Mouse (Mus musculus) MEL (cell line): ENCODE results near the gene D8Ertd738e. TPM values are rescaled to one million over a fixed set of nuclear protein-coding genes. Genes with fewer than 3 reads are reported as not detected.

Experiments used
- DNase-seq: peaks from one replicate; pipeline ENCODE4 v3.0.0; 2011; ENCODE audit warnings: low read depth, low spot score
- H3K27ac ChIP-seq: 2 replicates; pipeline ENCODE4 v1.5.1; 2012; ENCODE audit warnings: low read depth, mild to moderate bottlenecking, control low read depth, low read length, moderate library complexity; ENCODE audit not compliant: control insufficient read depth
- H3K27me3 ChIP-seq, 2 experiments: fragments of 150-350 bp in 1 of 2; sonication (generic) in 1 of 2; 2 replicates each; pipeline ENCODE4 v1.6.1; 2012; ENCODE audit warnings: low read length in 2 of 2, mild to moderate bottlenecking in 2 of 2, improper control_type of control experiment in 1 of 2, moderate library complexity in 1 of 2; ENCODE audit not compliant: insufficient read depth in 2 of 2, control insufficient read depth in 1 of 2
- H3K36me3 ChIP-seq, 2 experiments: 2 replicates each; pipeline ENCODE4 v1.6.1; 2012 to 2014; ENCODE audit warnings: low read length in 2 of 2, improper control_type of control experiment in 1 of 2, inconsistent platforms in 1 of 2, mild to moderate bottlenecking in 1 of 2; ENCODE audit not compliant: insufficient read depth in 2 of 2, control insufficient read depth in 1 of 2
- H3K4me1 ChIP-seq, 2 experiments: fragments of 150-350 bp in 1 of 2; sonication (generic) in 1 of 2; 2 replicates each; pipeline ENCODE4 v1.6.1; 2012; ENCODE audit warnings: low read length in 2 of 2, improper control_type of control experiment in 1 of 2, mild to moderate bottlenecking in 1 of 2; ENCODE audit not compliant: insufficient read depth in 2 of 2, control insufficient read depth in 1 of 2
- H3K4me3 ChIP-seq, 2 experiments: fragments of 150-350 bp in 1 of 2; sonication (generic) in 1 of 2; 2 replicates each; pipeline ENCODE4 v1.5.1; 2012; ENCODE audit warnings: low read depth in 2 of 2, low read length in 2 of 2, mild to moderate bottlenecking in 2 of 2, moderate library complexity in 2 of 2, control low read depth in 1 of 2, improper control_type of control experiment in 1 of 2; ENCODE audit not compliant: control insufficient read depth in 1 of 2, insufficient read depth in 1 of 2
- H3K79me2 ChIP-seq: 2 replicates; pipeline ENCODE4 v1.6.1; 2012; ENCODE audit warnings: mild to moderate bottlenecking, low read length, moderate library complexity; ENCODE audit not compliant: control insufficient read depth, poor library complexity, insufficient read depth
- H3K9ac ChIP-seq: 2 replicates; pipeline ENCODE4 v1.6.1; 2012; ENCODE audit warnings: low read depth, mild to moderate bottlenecking, control low read depth, low read length, moderate library complexity; ENCODE audit not compliant: control insufficient read depth, poor library complexity, severe bottlenecking
- H3K9me3 ChIP-seq: fragments of 150-350 bp; sonication (generic); replicated peaks from 2 replicates; pipeline ENCODE4 v1.6.1; 2012; ENCODE audit warnings: mild to moderate bottlenecking, low read length, improper control_type of control experiment, moderate library complexity; ENCODE audit not compliant: insufficient read depth
- BHLHE40 ChIP-seq: IDR thresholded peaks from 2 replicates; pipeline ENCODE4 v1.6.1; 2012; ENCODE audit warnings: low read depth, mild to moderate bottlenecking, inconsistent platforms, low read length, improper control_type of control experiment, borderline replicate concordance
- CHD2 ChIP-seq: IDR thresholded peaks from 2 replicates; pipeline ENCODE4 v1.6.1; 2011; ENCODE audit warnings: low read length, improper control_type of control experiment
- CTCF ChIP-seq, 3 experiments: IDR thresholded peaks in 2 of 3; conservative IDR thresholded peaks in 1 of 3; 2 replicates each; pipeline ENCODE4 v1.5.1; 2011 to 2012; ENCODE audit warnings: low read length in 3 of 3, low read depth in 2 of 3, mild to moderate bottlenecking in 2 of 3, improper control_type of control experiment in 1 of 3, inconsistent platforms in 1 of 3, mixed read lengths in 1 of 3, moderate library complexity in 1 of 3; ENCODE audit not compliant: control insufficient read depth in 1 of 3, insufficient read depth in 1 of 3, poor library complexity in 1 of 3, severe bottlenecking in 1 of 3
- E2F4 ChIP-seq: IDR thresholded peaks from 2 replicates; pipeline ENCODE4 v1.6.1; 2011; ENCODE audit warnings: low read depth, low read length, improper control_type of control experiment, borderline replicate concordance
- ELF1 ChIP-seq: IDR thresholded peaks from 2 replicates; pipeline ENCODE4 v1.6.1; 2014; ENCODE audit warnings: low read depth, mild to moderate bottlenecking, inconsistent platforms, low read length, improper control_type of control experiment, moderate library complexity
- EP300 ChIP-seq, 2 experiments: IDR thresholded peaks; 2 replicates each; pipeline ENCODE4 v1.6.1; 2011; ENCODE audit warnings: improper control_type of control experiment in 2 of 2, low read length in 2 of 2, low read depth in 1 of 2, mild to moderate bottlenecking in 1 of 2
- ETS1 ChIP-seq: IDR thresholded peaks from 2 replicates; pipeline ENCODE4 v1.6.1; 2012; ENCODE audit warnings: low read depth, mild to moderate bottlenecking, inconsistent platforms, low read length, improper control_type of control experiment, moderate library complexity
- GABPA ChIP-seq: IDR thresholded peaks from 2 replicates; pipeline ENCODE4 v1.6.1; 2012; ENCODE audit warnings: low read depth, mild to moderate bottlenecking, inconsistent platforms, low read length, improper control_type of control experiment, moderate library complexity
- GATA1 ChIP-seq: IDR thresholded peaks from 2 replicates; pipeline ENCODE4 v1.6.1; 2011; ENCODE audit warnings: low read depth, low read length, improper control_type of control experiment
- HCFC1 ChIP-seq: IDR thresholded peaks from 2 replicates; pipeline ENCODE4 v1.6.1; 2012; ENCODE audit warnings: low read depth, mild to moderate bottlenecking, inconsistent platforms, low read length, improper control_type of control experiment, moderate library complexity
- KAT2A ChIP-seq: conservative IDR thresholded peaks from 2 replicates; pipeline ENCODE4 v1.6.1; 2012; ENCODE audit warnings: low read depth, low read length, improper control_type of control experiment, inconsistent platforms
- MAX ChIP-seq: IDR thresholded peaks from 2 replicates; pipeline ENCODE4 v1.6.1; 2011; ENCODE audit warnings: low read length, improper control_type of control experiment
- MAZ ChIP-seq: IDR thresholded peaks from 2 replicates; pipeline ENCODE4 v1.6.1; 2012; ENCODE audit warnings: low read depth, mild to moderate bottlenecking, inconsistent platforms, low read length, improper control_type of control experiment
- MXI1 ChIP-seq: IDR thresholded peaks from 2 replicates; pipeline ENCODE4 v1.6.1; 2011; ENCODE audit warnings: mild to moderate bottlenecking, low read depth, low read length, improper control_type of control experiment
- MYB ChIP-seq: IDR thresholded peaks from 2 replicates; pipeline ENCODE4 v1.6.1; 2011; ENCODE audit warnings: mild to moderate bottlenecking, low read depth, low read length, improper control_type of control experiment
- MYC ChIP-seq: IDR thresholded peaks from 2 replicates; pipeline ENCODE4 v1.6.1; 2011; ENCODE audit warnings: low read depth, mild to moderate bottlenecking, low read length, improper control_type of control experiment, moderate library complexity
- NELFE ChIP-seq: IDR thresholded peaks from 2 replicates; pipeline ENCODE4 v1.6.1; 2011; ENCODE audit warnings: low read depth, low read length, improper control_type of control experiment
- NRF1 ChIP-seq: IDR thresholded peaks from 2 replicates; pipeline ENCODE4 v1.6.1; 2014; ENCODE audit warnings: low read depth, mild to moderate bottlenecking, inconsistent platforms, low read length, improper control_type of control experiment, moderate library complexity; ENCODE audit not compliant: poor library complexity, insufficient read depth, severe bottlenecking
- POLR2AphosphoS5 ChIP-seq: IDR thresholded peaks from 2 replicates; pipeline ENCODE4 v1.6.1; 2012; ENCODE audit warnings: low read depth, borderline replicate concordance, mild to moderate bottlenecking, inconsistent platforms, low read length, moderate library complexity, mixed read lengths
- RAD21 ChIP-seq: IDR thresholded peaks from 2 replicates; pipeline ENCODE4 v1.6.1; 2011; ENCODE audit warnings: mild to moderate bottlenecking, low read depth, low read length, improper control_type of control experiment
- SMC3 ChIP-seq: IDR thresholded peaks from 2 replicates; pipeline ENCODE4 v1.6.1; 2011; ENCODE audit warnings: low read depth, low read length, improper control_type of control experiment
- TAL1 ChIP-seq: IDR thresholded peaks from 2 replicates; pipeline ENCODE4 v1.6.1; 2012; ENCODE audit warnings: mild to moderate bottlenecking, inconsistent platforms, low read length, moderate library complexity, mixed read lengths
- TBP ChIP-seq: IDR thresholded peaks from 2 replicates; pipeline ENCODE4 v1.8.0; 2011; ENCODE audit warnings: low read depth, low read length, improper control_type of control experiment
- TCF12 ChIP-seq: IDR thresholded peaks from 2 replicates; pipeline ENCODE4 v1.6.1; 2014; ENCODE audit warnings: low read depth, mild to moderate bottlenecking, inconsistent platforms, low read length, improper control_type of control experiment, moderate library complexity
- UBTF ChIP-seq: IDR thresholded peaks from 2 replicates; pipeline ENCODE4 v1.6.1; 2012; ENCODE audit warnings: low read depth, mild to moderate bottlenecking, inconsistent platforms, low read length, improper control_type of control experiment, moderate library complexity, borderline replicate concordance; ENCODE audit not compliant: insufficient read depth
- USF1 ChIP-seq: IDR thresholded peaks from 2 replicates; pipeline ENCODE4 v1.6.1; 2014; ENCODE audit warnings: low read depth, mild to moderate bottlenecking, inconsistent platforms, low read length, improper control_type of control experiment, moderate library complexity
- USF2 ChIP-seq, 2 experiments: IDR thresholded peaks; 2 replicates each; pipeline ENCODE4 v1.6.1; 2011 to 2012; ENCODE audit warnings: improper control_type of control experiment in 2 of 2, low read length in 2 of 2, borderline replicate concordance in 1 of 2, inconsistent platforms in 1 of 2, low read depth in 1 of 2, mild to moderate bottlenecking in 1 of 2; ENCODE audit not compliant: insufficient read depth in 1 of 2
- ZC3H11A ChIP-seq: IDR thresholded peaks from 2 replicates; pipeline ENCODE4 v1.6.1; 2012; ENCODE audit warnings: low read depth, mild to moderate bottlenecking, inconsistent platforms, low read length, improper control_type of control experiment
- ZKSCAN1 ChIP-seq: IDR thresholded peaks from 2 replicates; pipeline ENCODE4 v1.6.1; 2012; ENCODE audit warnings: low read depth, mild to moderate bottlenecking, inconsistent platforms, low read length, improper control_type of control experiment, moderate library complexity
- polyA plus RNA-seq, 2 experiments: library from polyadenylated mRNA; stranded (reverse) in 1 of 2; unstranded in 1 of 2; fragments of >175 nt in 1 of 2; fragments of >200 nt in 1 of 2; gene quantifications; 2 replicates each; pipeline versions ENCODE4 v1.2.1 to v1.2.4; 2012; ENCODE audit warnings: low replicate concordance in 2 of 2, low read depth in 1 of 2; ENCODE audit not compliant: insufficient read length in 2 of 2, insufficient read depth in 1 of 2, missing spikeins in 1 of 2
- total RNA-seq: library from RNA; depleted of rRNA; stranded (reverse); fragments of 300-350 nt; gene quantifications from 2 replicates; pipeline ENCODE4 v1.2.3, GENCODE M21; 2012

D8Ertd738e gene
- total and polyA plus RNA-seq, 3 experiments: 149 to 164 TPM; not detected in 1

GRCm38 (mm10) chr8:84213277-84213676 is 36.2 kb downstream of the D8Ertd738e start:
- Histone ChIP-seq H3K36me3 (no peaks in the 10 kb centered on the region; a peak in 1 of 4 replicates), H3K9me3 (no peaks in the 10 kb centered on the region), H3K4me1 (no peaks in the 10 kb centered on the region), H3K9ac (no peak overlapping the region), H3K4me3 (no peak overlapping the region), H3K27ac (no peak overlapping the region), H3K27me3 (no peaks in the 10 kb centered on the region), H3K79me2 (no peaks in the 10 kb centered on the region)
- DNase-seq: no peak
- TF ChIP-seq ZKSCAN1 (no peak), CHD2 (no peak), GABPA (no peak), ELF1 (no peak), MAX (no peak), HCFC1 (no peak), UBTF (no peak), USF2 (IDR thresholded peaks at IDR 0.05; ENCODE audit: borderline replicate concordance in 1 of 2, insufficient read depth in 1 of 2, low read depth in 1 of 2, low read length in 2 of 2) (no peak), BHLHE40 (no peak), ZC3H11A (no peak), GATA1 (no peak), KAT2A (no peak), USF1 (no peak), NELFE (no peak), MAZ (no peak), MYC (no peak), TBP (no peak)

GRCm38 (mm10) chr8:84211881-84212563 is 37.5 kb downstream of the D8Ertd738e start:
- Histone ChIP-seq H3K36me3 (peaks cover 0 to 2% of the 10 kb centered on the region in 2 experiments; a peak in 1 of 4 replicates), H3K4me3 (no peak overlapping the region), H3K9me3 (no peaks in the 10 kb centered on the region), H3K4me1 (no peaks in the 10 kb centered on the region), H3K27me3 (no peaks in the 10 kb centered on the region), H3K27ac (no peak overlapping the region), H3K79me2 (no peaks in the 10 kb centered on the region), H3K9ac (no peak overlapping the region)
- DNase-seq: no peak
- TF ChIP-seq USF1 (no peak), E2F4 (no peak), RAD21 (no peak), CTCF (IDR thresholded peaks at IDR 0.05 in 2 of 3, conservative IDR thresholded peaks at IDR 0.05 in 1 of 3; ENCODE audit: control insufficient read depth in 1 of 3, insufficient read depth in 1 of 3, low read depth in 2 of 3, low read length in 3 of 3, poor library complexity in 1 of 3, severe bottlenecking in 1 of 3) (no peak), TAL1 (no peak), NELFE (no peak), POLR2AphosphoS5 (no peak), ZC3H11A (no peak), ELF1 (no peak), MYB (no peak), TCF12 (no peak), NRF1 (no peak), MXI1 (no peak), UBTF (no peak), ETS1 (no peak), MAZ (no peak), ZKSCAN1 (no peak), EP300 (IDR thresholded peaks at IDR 0.05; ENCODE audit: low read depth in 1 of 2, low read length in 2 of 2) (no peak), SMC3 (no peak)
